Mouse (Mus musculus) macrophage (primary cell): ENCODE data around the gene Ccdc117. TPM values are rescaled to one million over a fixed set of nuclear protein-coding genes. Genes with fewer than 3 reads are reported as not detected.
"Not testable (repeated sequence)": the region's sequence is repeated elsewhere in the genome, so short reads cannot be mapped to it uniquely, and the experiment has no call there.

ENCODE experiments used
- H3K27ac ChIP-seq: fragments of 350-480 bp; formaldehyde crosslinking; 2 replicates; pipeline ENCODE4 v1.9.0; 2021
- H3K36me3 ChIP-seq: fragments of 350-480 bp; formaldehyde crosslinking; 2 replicates; pipeline ENCODE4 v1.9.0; 2021; ENCODE audit errors: inconsistent target
- H3K4me3 ChIP-seq: fragments of 350-480 bp; formaldehyde crosslinking; 2 replicates; pipeline ENCODE4 v1.9.0; 2021; ENCODE audit errors: inconsistent target
- H3K79me2 ChIP-seq: fragments of 350-480 bp; formaldehyde crosslinking; 2 replicates; pipeline ENCODE4 v1.9.0; 2021; ENCODE audit errors: inconsistent target
- WGBS: methylation state at CpG from one replicate; pipeline ENCODE4 v1.1.7; 2026; ENCODE audit warnings: inconsistent platforms; ENCODE audit not compliant: missing documents; 5-methylcytosine and 5-hydroxymethylcytosine counted together
- polyA plus RNA-seq: library from polyadenylated mRNA; stranded (reverse); fragments of 250-400 nt; gene quantifications from 3 replicates; pipeline ENCODE4 v1.2.4, GENCODE M21; 2018; ENCODE audit warnings: inconsistent platforms

Ccdc117 gene
- polyA plus RNA-seq, 1 experiment from 2014 or later = 9.4 TPM

DNA sequence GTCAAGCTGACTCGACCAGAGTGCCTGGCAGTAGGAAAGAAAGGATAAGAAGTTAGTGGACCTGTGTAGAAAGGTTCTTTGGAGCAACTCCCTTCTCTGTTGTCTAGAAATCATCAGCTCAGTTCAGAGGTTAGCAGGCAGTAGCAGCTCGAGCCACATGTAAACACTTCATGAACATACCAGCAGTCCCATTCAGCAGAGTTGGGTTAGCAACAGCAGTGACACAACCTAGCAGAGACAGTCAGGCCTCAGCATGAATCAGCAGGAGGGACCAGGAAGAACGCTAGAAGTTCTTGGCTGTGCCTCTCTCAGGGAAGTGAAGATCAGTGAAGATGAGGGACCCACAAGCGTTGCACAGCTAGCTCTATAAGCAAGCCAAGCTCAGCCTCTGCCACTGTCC, 3.5 kb upstream of the Ccdc117 start:
- Histone ChIP-seq H3K36me3 (no peaks in the 10 kb centered on the region), H3K79me2 (peaks cover 11% of the 10 kb centered on the region), H3K27ac (peak overlapping the region; percentile 68), H3K4me3 (no peak overlapping the region)
- WGBS = 59% methylated on average over 4 of the region's 4 CpGs

DNA sequence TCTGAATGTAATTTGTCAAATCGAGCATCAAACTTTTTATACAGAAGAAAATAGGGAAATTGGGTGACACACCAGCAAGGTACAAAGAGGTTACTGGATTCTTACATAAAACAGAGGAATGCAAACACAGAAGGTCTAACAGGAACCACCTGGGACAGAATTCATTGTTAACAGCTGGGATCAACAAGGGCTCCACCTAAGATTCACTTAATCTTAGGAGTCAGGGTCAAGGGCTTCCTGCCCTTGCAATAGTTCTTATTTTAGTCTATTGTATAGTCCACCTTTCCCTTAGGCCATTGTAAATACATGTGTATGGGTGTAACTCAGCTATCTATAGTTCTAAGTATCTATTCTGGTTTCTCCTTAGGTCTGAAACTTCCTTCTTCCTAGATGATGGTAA, 2.7 kb upstream of the Ccdc117 start:
- not testable (repeated sequence) for H3K27ac ChIP-seq, H3K36me3 ChIP-seq, H3K4me3 ChIP-seq
- 80% methylated on average over 1 of the region's 1 CpGs for WGBS
- H3K79me2 ChIP-seq = peaks cover 19% of the 10 kb centered on the region

DNA sequence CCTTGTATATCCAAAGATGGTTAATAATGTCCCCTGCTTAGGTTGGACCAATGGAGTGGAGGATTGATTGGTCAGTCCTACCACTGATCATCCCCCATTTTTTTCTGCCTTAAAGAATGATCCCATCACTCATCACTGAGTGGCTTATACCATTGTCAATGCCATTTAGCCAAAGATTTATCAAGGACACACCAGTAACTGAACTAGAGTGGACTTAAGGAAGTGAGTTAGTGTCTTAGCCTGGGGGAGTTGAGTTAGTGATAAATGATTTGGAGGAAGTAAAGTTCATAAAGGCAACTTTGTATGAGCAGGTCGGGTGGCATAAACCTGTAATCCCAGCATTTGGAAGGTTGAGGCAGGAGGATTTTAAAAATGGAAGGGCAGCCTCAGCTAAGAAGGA, 1.3 kb upstream of the Ccdc117 start:
- peaks cover 33% of the 10 kb centered on the region for H3K79me2 ChIP-seq
- H3K27ac ChIP-seq = no peak overlapping the region
- H3K4me3 ChIP-seq = no peak overlapping the region
- peaks cover 8% of the 10 kb centered on the region; the same call in 1 of the 2 replicates for H3K36me3 ChIP-seq
- 91% methylated on average over 1 of the region's 1 CpGs for whole genome bisulfite sequencing

DNA sequence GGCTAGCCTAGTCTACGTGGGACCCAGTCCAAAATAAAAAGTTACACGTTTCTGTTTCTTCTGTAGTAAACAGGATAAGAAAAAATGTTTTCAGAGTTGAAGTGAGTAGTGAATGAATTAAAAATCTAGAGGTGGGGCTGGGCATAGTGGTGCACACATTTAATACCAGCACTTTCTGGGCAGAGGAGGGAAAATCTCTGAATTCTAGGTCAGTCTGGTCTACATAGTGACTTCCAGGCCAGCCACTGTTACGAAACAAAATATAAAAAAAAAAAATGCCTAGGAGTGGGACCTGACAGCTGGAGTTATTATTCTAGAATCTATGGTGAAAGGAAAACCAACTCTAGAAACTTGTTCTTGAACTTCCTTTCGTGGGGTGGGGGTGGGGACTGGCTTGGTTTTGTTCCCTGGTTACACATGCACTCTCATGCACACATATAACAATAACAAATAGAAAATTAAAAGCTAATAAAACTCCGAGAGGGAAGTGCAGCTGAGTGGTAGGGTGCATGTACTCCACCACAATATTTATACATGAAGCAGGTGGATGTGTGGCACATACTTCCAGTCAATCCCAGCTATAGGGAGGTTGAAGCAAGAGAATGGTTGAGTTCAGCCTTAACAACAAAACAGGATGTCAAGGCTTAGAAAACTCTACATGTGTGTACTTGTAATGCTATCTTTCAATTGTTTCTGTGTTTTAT, 647 bp upstream of the Ccdc117 start:
- Histone ChIP-seq H3K27ac (peak overlapping the region; percentile 48), H3K36me3 (peaks cover 10% of the 10 kb centered on the region; the same call in 1 of the 2 replicates), H3K79me2 (peaks cover 39% of the 10 kb centered on the region), H3K4me3 (peak overlapping the region; percentile 38; the same call in 1 of the 2 replicates)
- WGBS = 33% methylated on average over 5 of the region's 5 CpGs

DNA sequence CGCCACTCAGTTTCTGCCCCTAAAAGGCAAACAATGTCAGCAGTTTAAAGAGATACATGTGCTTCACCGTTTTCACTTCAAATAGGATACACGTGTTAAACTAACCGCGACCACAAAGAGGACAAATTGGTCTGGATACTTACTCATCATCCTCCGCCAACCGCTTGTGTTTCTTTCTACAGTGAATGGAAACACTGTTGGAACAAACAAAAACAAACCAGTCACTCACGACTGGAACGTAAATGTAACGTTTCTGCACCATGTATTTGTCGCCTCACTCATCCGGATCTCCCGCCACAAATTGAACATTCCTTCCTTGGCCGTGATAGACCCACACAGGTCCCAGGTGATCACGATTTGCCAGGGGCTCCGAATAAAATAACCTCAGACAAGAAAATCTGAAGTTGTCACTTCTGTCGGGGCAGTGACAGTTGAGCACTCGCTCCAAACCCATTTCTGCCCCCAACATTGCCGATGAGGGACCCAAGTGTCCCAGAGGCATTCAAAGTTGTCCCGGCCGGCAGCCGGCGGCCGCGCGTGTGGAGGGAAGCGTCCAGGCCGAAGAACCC, 673 bp downstream of the Ccdc117 start:
- Histone ChIP-seq H3K4me3 (peak overlapping the region; percentile 65), H3K79me2 (peaks cover 50% of the 10 kb centered on the region), H3K27ac (no peak overlapping the region), H3K36me3 (peaks cover 10% of the 10 kb centered on the region; the same call in 1 of the 2 replicates)
- 2% methylated on average over 28 of the region's 28 CpGs for WGBS

DNA sequence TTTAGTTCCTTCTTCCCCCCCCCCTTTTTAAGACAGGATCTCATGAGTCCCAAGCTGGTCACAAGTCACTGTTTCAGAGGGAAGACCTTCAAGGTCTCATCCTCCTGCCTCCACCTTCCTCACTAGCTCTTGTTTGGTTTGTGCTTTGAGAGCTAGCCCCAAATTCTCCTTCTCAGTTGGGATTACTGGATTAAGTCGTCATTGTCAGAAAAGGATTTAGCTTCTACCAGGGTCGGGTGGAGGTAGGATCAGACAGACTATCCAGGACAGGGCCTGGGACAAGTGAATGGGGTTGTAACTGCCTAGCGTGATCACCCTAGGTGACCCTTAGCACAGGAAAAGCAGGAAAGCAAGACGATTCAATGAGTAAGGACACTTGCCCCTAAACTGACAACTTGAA, 1.7 kb downstream of the Ccdc117 start:
- no peak overlapping the region for H3K4me3 ChIP-seq
- 65% methylated on average over 4 of the region's 4 CpGs for WGBS
- H3K27ac ChIP-seq = no peak overlapping the region

DNA sequence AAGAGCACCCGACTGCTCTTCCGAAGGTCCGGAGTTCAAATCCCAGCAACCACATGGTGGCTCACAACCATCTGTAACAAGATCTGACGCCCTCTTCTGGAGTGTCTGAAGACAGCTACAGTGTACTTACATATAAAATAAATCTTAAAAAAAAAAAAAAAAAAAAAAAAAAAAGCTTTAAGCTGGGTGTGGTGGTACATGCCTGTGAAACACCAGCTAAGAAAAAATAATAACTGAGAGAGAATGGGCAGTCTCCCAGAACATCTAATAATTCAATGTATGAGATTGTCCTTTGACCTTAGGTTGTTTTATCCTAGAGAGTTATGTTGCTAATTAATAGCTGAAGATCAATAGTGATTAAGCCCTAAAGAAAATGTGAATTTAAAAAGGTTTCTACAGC, 4.5 kb downstream of the Ccdc117 start:
- WGBS = no CpG with 5 or more reads among the region's 4 CpGs
- Histone ChIP-seq H3K36me3 (peaks cover 33% of the 10 kb centered on the region), H3K79me2 (peaks cover 53% of the 10 kb centered on the region)
- H3K4me3 ChIP-seq, H3K27ac ChIP-seq: not testable (repeated sequence)

More for the DNA sequence above, 1.7 kb downstream of the Ccdc117 start:
- peaks cover 53% of the 10 kb centered on the region for H3K79me2 ChIP-seq
- H3K36me3 ChIP-seq = peaks cover 10% of the 10 kb centered on the region; the same call in 1 of the 2 replicates

DNA sequence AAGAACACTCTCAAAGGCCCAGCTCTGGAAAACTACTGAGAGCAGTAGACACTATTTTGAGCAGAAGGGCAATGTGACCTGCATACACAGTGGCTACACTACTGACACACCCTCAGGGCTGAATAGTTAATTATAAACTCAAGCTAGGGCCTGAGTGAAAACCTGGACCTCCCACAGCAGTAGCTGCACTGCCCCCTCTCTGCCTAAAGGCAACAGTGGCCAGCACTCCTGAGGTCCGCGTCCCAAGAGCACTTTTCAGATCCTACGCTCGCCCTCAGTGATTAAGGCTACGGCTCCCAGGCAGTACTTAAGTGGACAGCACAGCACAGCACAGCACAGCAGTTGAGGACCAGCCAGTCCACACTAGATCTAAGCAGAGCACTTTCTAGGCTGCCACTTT, 8.9 kb downstream of the Ccdc117 start:
- no peak overlapping the region for H3K4me3 ChIP-seq
- peaks cover 19% of the 10 kb centered on the region; the same call in 1 of the 2 replicates for H3K79me2 ChIP-seq
- H3K27ac ChIP-seq = no peak overlapping the region
- H3K36me3 ChIP-seq = peaks cover 47% of the 10 kb centered on the region; the same call in 1 of the 2 replicates
- WGBS = 98% methylated on average over 5 of the region's 5 CpGs

DNA sequence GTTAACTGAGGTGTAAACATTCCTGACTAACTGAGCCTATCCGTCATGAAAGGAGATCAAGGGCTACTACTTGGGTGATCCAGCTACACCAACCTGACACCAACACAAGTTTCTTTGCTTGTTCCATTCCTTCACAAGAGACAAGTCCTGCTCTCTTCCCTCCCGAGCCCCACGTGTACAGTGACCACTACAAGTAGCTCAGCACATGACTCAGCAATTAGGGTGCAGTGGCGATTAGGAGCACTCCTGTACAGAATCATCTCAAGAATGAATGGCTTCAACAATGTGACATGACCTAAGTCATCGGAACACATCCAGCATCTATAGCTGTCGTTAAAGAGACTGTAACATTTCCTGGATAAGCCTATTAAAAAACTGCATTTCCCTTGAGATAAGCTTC, 11.3 kb downstream of the Ccdc117 start:
- Histone ChIP-seq H3K4me3 (no peak overlapping the region), H3K36me3 (peaks cover 60% of the 10 kb centered on the region), H3K27ac (0 out of 2 replicates have a peak overlapping the region, but pooled peaks have one; percentile 0), H3K79me2 (no peaks in the 10 kb centered on the region)
- 75% methylated on average over 6 of the region's 6 CpGs for WGBS

DNA sequence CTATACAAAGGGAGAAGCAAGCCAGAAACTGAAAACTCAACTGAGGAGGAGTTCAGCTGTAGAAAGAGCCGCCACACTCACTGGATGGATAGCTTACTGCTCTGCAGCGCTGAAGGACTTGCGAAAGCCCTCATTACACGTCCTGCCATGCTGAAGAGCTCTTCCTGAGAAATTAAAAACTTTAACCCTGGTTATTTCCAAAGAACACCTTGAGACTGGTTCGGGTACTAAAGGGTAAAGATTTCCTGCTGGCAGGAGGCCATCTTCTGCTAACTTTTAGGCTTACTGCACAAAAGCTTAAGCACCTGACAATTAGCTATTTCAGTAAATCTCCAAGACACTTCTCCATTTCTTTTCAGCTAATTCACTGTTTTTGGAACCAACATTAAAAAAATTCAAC, 11.8 kb downstream of the Ccdc117 start:
- H3K27ac ChIP-seq = peak overlapping the region; percentile 0; the same call in 1 of the 2 replicates
- WGBS = 47% methylated on average over 5 of the region's 5 CpGs
- H3K36me3 ChIP-seq = peaks cover 64% of the 10 kb centered on the region

DNA sequence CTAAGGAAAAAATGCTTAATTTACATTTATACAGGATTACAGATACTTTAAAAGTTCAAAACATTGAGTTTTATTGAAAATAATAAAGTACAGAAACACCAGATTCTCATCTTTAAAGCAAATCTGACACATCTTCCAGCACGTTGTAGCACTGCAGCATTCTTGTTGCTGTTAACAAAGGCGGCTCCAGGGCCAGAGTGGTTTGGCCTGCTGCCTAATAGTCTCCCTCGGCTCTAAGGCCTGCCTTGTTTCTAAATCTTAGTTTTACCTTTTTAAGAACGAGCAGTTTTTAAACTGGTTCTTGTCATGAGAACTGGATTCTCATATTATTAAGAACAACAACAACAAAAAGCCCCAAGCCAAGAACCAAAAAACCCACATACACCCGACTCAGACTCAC, 13.1 kb downstream of the Ccdc117 start:
- H3K4me3 ChIP-seq = no peak overlapping the region
- 75% methylated on average over 5 of the region's 5 CpGs for WGBS
- no peak overlapping the region for H3K27ac ChIP-seq
- peaks cover 17% of the 10 kb centered on the region for H3K79me2 ChIP-seq
- peaks cover 66% of the 10 kb centered on the region for H3K36me3 ChIP-seq

More for the DNA sequence above, 11.8 kb downstream of the Ccdc117 start:
- peaks cover 3% of the 10 kb centered on the region; the same call in 1 of the 2 replicates for H3K79me2 ChIP-seq
- no peak overlapping the region for H3K4me3 ChIP-seq

DNA sequence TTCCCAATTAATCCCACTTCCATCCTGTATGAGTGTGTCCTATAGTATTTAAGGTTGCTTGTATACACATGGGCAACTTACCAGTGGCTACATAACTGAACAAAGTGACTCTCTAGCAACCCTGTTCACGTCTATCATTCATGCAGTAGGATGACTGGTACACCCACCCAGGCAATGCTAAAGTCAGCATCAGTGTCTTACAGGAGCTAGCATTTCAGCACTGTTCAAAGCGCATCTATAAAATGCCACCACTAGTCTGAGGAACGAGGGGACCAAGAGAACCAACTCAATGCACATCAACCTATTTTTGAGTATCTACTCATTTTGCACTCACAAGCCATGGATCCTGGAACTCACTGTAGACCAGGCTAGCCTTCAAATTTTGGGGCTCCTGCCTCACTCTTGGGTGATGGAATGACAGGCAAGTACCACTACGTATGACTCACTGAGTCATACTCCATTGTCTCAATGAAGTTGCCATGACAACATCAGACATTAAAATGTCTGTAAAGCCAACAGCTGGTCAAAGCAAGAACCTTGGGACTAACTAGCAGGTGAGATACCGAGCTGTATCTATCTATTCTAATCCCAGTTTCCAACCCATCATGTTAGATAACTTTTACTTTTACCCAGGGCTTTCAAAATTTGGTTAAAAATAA, 14.0 kb downstream of the Ccdc117 start:
- 86% methylated on average over 5 of the region's 5 CpGs for WGBS
- Histone ChIP-seq H3K79me2 (peaks cover 25% of the 10 kb centered on the region), H3K36me3 (peaks cover 66% of the 10 kb centered on the region), H3K4me3 (no peak overlapping the region), H3K27ac (no peak overlapping the region)

DNA sequence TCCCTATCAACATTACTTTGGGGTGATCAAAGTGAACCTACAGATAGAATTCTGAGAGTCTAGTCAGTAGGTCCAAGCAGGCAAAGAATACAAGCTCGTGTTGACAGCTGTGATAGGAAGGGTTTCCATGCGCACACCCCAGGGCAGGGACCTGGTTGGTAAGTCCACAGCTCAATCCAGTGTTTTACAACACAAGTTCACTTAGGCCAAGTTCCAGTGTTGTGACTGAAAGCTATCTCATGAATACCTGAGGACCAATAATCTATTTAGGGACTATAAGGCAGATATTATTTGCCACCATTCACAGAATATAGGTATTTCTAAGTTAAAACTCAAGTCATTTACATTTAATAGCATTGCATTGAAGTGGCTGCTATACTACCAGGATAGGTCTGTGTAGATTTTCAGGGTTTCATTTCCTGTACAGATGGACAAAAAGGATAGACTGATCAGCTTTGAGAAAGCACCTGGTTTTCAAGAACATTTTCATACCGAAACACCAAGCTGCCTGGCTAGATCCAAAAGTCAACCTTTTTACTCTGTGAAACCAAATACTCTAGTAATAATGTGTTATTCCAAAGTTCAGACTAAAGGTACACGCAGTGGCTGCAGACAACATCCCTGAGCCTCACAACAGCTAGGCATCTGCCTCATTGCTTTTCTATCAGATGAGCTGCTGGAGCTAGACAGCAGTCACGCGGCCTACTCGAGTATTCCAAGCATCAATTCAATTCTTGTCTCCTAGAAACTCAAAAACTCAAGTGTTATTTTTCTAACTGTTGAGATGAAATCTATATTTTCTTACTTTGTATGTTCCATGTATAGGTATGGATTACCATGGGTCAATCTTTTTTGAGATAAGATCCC, 15.2 kb downstream of the Ccdc117 start:
- WGBS = 96% methylated on average over 7 of the region's 7 CpGs
- H3K79me2 ChIP-seq = peaks cover 37% of the 10 kb centered on the region
- peaks cover 60% of the 10 kb centered on the region for H3K36me3 ChIP-seq
- no peak overlapping the region for H3K4me3 ChIP-seq
- no peak overlapping the region for H3K27ac ChIP-seq

DNA sequence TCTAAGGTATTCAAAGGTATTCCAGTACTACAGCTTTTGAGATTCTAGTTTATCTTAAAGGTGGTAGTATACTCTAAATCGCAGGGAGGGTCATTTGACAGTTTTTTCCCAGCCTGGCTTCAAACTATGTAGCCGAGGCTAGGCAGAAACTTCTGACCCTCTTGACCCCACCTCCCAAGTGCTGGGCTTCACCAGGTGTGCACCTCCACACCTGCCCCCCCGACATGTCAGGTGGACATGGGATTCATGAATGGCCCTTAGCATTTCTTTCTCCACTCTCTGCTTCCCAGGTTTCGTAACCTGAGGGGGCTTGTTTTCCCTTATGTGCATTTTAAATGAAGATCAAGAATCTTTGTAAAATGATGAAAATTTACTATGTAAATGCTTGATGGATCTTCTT, 16.6 kb downstream of the Ccdc117 start:
- Histone ChIP-seq H3K36me3 (peaks cover 49% of the 10 kb centered on the region), H3K79me2 (peaks cover 45% of the 10 kb centered on the region), H3K27ac (no peak overlapping the region), H3K4me3 (no peak overlapping the region)
- 86% methylated on average over 4 of the region's 4 CpGs for WGBS
